Mouse (Mus musculus): ENCODE data around the gene Kcnip1.

DNA sequence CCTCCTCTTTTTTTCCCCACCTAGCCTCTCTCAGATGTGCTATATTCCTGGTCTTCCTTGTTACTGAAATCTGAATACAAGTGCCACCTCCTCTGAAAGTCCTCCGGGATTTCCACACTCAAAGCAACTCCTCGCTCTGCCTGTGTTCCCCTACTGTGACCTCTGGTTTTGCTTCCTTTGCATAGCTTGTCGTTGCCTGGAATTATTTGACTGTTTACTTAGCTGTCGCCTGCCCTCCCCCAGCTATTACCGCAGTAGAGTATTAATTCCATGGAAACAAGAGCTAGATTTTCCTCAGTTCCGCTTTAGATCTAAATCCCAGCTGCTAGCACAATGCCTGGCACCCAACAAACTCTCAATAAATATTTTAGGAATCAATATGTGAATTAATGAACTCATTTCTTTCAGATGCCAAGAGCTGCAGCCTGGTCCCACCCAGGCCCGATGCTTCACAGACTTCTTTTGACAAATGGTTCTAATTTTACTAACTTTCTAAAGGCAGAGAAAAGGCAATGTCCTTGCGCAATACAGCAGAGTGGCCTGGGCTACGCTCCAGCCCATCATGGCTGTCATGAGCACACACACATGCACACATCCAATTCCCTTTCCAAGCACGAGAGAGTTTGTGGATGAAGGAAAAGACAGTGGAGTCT lies 192.4 kb downstream of the Kcnip1 start:
- TF ChIP-seq UBTF (IDR thresholded peaks at IDR 0.05; ENCODE audit: low read depth, low read length) (no peak), CTCF (conservative IDR thresholded peaks at IDR 0.05 in 1 of 2, IDR thresholded peaks at IDR 0.05 in 1 of 2; ENCODE audit: low read depth in 2 of 2, low read length in 2 of 2) (no peak), NRF1 (IDR thresholded peaks at IDR 0.05; ENCODE audit: low read depth, low read length) (no peak), HCFC1 (IDR thresholded peaks at IDR 0.05; ENCODE audit: low read depth, low read length) (no peak)
